Mouse (Mus musculus) mouse trophoblast stem cell (cell line): ENCODE results near the gene Atg2a.
"Not testable (repeated sequence)": the region's sequence is repeated elsewhere in the genome, so short reads cannot be mapped to it uniquely, and the experiment has no call there.

Experiments
- in situ Hi-C, 2 experiments: fragments of 300-500 bp; cut with MseI, MboI; formaldehyde crosslinking; loops; 2 replicates in 1 of 2; 3 replicates in 1 of 2; pipeline ENCODE4 v1.15.1; 2025

Gene Atg2a

DNA sequence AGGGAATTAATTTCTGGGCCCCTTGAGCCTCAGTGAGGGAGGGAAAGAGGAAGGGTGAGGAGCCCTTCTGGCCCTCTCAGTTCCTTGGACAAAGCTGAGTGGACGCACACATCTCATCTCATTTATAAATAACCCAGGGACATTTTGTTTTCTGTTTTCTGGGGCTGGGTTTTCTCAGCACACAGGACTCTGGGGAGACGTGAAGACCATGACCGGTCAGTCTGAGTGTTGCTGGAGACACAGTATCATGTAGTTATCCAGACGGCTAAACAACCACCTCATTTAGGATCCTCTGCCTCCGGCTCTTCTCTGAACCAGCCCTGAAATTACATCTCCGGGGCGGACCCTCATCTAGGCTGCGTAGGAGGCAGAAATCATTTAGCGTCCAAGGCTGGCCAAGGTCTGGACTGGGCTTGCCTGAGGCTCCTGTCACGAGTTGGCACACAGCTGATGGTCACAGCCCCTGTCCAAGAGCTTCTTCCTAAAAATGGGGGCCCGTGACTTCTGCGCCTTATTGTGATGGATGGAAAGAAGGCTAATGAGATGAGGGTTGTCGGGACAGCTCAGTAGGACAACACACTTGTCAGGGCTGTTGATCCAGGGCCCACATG is 32.6 kb downstream of the Atg2a start:
- in situ Hi-C loops = loop anchor here in 1 of 2 experiments (5.0 kb wide), 1 partner anchor 33 kb away; the partner anchor contains the start of gene Cdc42bpg

DNA sequence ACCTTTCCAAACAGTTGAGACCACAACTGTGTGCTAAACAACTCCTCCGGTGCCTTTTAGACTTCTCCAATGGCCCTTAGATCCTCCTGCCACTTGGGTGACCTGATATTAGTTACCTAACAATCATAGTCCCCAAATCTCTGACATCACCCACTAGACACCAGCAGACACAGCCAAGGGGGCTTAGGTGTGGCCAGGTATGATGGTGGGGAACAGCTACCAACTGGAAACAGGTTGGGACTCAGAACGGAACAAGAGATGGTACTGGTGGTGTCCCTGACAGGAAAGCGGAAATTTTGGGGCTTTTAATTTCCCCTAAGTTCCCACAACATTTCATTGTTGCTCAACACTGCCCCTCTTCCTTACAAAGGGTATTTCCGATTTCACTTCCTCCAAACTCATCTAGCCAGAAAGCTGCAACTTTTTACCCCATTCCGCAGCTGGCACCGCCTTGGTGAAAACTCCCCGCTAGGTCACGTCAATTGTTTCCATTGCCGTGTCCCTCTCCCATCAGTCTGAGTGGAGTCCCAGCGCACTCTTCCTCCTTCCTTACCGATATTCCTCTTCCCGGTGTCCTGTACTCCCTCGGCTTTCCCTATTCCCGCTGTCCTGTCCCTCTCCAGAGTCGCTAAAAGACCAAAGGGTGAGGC is 34.4 kb downstream of the Atg2a start:
- in situ Hi-C loops = no loop called here

DNA sequence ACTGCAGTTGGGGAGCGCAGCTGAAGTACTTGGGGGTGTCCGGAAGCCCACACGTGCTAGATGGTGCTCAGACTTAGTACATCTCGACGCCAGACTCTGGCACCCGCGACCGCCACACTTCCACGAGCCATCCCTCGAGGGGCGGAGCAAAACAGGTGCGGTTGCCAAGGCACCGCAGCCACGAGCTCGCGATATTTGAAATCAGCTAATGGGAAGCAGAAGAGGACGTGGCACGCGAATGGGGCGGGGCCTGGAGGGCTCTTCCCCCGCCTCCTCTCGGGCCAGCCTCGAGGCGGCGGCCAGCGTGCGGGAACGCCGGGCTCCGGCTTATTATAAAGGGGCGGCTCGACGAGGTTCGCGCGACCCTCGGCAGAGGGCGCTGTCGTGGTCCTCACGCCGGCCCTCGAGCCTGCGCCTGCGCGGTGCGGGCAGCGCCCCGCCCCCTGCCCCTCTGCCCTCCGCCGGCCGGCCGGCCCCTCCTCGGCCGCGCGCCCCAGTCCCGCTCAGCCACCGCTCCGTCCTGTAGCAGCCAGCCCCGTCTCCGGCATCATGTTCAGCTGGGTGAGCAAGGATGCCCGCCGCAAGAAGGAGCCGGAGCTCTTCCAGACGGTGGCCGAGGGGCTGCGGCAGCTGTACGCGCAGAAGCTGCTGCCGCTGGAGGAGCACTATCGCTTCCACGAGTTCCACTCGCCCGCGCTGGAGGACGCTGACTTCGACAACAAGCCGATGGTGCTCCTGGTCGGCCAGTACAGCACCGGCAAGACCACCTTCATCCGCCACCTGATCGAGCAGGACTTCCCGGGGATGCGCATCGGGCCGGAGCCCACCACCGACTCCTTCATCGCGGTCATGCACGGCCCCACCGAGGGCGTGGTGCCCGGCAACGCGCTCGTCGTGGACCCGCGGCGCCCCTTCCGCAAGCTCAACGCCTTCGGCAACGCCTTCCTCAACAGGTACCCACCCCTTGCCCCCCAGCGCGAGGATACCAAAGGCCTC is 35.3 kb downstream of the Atg2a start, which contains the start of gene Ehd1:
Gene Ehd1 (plus strand): TSS at position 300 of the 996 bp plus-strand sequence.
- in situ Hi-C loops = no loop called here

DNA sequence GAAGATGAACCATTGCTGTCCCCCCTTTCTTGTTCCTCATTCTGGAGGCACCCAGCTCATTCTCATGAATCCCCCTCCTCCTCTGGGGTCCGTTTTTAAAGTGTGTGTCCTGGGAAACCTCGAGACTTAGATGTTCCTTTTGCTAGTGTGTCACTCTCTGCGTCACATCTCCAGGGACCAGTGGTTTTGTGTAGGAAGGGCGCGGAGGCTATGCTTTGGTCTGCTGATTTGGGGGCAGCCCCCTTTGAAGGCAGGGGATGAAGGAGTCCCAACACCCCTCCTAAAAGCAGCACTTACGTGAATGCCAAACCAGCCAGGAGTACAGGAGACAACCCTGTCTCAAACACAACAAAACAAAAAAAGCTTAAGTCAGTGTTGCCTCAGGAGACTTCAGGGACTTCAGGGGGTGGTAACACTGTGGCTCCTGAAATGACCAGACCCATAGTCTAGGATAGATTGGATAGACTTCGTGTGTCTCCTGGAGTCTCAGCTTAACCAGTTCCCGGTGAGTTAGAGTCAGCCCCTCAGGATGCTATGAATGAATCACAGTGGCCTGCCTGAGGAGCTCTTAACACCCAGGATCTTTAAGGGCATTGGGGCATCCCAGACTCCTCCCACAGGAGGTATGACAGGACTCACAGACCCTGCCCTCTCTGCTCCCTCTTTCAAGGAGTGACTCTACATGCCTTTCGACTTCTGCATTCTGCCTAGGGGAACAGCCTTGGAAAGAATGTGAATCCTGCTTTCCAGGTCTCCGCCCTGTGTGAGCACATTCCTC is 36.4 kb downstream of the Atg2a start:
- in situ Hi-C loops = no loop called here

DNA sequence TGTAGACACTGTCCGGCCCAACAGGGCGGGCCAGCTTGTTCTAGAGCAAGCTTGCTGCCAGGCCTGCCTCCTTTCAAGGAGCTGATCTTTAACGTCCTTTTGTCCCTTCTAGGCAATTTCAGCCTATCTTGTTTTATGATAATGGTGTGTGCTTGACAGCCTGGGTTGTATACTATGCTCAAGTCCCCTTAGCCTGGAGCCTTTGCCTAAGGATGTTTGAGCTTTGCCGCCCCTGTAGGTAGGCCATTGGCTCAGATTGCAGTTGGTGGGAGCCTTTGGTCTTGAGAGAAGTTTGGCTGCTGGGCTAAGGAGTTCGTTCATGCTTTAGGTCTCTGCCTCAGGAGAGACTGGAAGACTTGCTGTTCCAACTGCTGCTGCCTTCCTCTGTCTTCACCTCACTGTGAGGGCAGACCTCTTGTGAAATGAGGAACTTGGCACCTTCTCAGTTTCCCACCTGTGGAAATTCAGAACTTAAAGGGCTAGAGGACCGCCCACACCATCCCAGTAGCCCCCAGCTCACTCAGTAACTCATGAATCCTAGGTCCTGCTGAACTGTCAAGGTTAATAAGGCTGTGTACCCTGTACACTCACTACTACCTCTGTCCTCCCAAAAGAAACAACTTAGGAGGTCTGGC is 37.1 kb downstream of the Atg2a start:
- in situ Hi-C loops = no loop called here

DNA sequence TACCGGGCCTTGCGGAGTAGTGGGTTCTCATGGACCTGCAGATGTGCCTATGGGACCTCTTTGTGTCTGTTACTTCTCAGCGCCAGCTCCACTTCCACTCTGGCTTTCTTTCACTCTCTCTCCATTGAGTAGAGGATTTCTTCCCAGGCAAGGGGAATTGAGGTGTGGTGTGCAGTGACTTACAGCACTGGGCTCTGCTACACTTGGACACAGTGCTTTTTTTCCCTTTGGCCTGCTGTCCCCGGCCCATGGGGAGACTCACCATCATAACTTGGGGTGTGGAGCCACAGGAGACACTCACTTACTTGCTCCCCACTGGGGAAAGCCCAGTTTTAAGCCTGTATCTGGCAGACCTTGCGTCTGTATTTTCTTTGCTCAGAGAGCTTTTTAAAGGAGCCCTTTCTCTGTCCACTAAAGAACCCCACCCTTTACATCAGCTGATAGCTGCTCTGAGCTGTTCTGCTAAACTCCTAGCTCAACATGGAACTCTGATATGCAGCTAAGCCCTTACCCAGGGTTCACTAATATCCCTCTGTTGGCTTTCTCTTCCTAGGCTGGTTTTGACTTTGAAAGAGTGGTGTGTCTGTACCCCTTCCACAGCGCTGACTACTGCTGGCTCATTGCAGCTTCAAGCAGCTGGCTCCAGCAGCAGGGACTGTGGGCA is 38.1 kb downstream of the Atg2a start:
- in situ Hi-C loops = no loop called here

DNA sequence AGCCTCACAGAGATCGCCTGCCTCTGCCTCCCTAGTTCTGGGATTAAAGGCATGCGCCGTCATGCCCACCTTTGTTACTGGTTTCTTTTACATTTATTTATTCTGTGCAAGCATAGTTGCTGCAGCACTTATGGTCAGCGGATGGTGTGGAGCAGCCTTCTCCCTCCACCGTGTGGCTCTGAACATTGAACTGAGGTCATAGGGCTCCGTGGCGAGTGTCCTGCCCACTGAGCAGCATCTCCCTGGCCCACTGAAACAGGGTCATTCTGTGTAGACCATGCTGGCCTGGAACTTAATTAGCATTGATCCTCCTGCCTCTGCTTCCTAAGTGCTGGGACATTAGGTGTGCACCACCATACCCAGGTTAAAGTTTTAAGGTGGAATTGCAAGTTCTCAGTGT is 39.1 kb downstream of the Atg2a start:
- in situ Hi-C loops = no loop called here

DNA sequence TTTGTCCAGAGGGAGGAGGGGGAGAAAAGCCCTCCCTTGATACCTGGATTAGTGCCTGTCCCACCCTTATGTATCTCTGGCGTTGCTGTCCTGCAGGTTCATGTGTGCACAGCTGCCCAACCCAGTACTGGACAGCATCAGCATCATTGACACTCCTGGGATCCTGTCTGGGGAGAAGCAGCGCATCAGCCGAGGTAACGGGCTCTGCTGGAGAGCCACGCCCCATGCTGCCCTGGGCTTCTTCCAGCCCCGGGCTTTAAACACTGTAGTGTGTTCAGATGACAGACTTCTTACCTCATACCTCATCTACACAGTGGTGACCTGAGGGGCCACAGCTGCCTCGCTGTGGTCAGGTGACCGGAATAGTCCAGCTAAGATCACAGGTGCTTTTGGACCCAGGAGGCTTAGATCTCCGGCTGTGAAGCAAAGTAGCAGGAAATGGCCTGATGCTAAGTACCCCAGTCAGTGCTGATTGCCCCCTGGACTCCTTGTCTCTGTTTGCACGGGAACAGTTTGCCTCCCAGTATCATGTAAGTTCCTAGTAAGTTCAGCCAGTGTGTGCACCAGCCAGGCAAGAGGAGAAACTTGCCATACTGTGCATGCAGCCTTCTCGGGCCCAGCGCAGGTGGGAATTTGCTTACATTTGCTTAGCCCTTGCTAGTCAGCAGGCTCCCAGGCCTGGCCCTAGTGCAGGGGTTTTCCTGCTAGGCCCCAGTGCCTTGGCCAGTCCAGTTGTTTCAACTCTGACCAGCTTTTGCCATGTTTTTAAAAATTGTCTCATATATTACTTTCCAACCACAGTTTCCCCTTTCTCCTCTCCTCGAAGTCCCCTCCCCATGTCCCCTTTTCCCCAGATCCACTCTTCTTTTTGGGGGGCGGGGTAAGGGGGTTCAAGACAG is 39.9 kb downstream of the Atg2a start:
- in situ Hi-C loops = no loop called here

DNA sequence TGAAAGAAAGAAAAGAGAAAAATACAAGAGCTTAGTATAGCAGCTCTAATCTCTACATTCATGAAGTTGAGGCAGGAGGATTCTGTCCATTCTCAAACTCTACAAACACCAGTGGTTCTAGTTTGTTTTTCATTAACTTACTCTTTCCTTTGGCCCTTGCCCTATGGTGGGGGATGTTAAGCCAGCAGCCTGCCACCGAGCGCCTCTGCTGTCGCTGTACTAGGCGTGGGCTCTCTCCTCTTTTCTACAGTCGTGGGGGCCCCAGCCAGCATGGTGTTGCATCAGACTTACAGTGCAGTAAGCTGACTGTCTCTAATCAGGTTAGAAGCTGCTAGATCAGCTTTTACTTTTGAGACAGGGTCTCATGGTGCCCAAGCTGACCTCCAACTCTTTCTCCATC is 41.5 kb downstream of the Atg2a start:
- in situ Hi-C loops = no loop called here

DNA sequence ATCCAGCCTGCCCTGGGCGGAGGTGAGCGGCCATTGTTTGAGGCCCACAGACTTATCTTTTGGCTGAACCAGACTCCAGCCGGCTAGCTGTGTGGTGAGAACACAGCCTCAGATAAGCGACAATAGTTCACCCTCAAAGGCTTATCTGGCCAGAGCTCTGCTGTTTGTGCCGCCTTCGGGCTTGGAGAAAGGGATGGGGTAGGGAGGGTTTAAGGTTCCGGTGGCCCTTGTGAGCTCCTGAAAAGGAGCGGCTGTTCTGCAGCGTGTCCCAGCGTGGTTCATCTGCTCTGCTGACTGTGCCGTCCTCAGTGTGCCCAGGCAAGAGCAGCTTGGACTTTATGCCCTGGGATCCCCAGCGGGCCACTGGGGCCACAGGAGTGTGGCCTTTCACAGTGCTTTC is 43.0 kb downstream of the Atg2a start:
- in situ Hi-C loops = no loop called here

DNA sequence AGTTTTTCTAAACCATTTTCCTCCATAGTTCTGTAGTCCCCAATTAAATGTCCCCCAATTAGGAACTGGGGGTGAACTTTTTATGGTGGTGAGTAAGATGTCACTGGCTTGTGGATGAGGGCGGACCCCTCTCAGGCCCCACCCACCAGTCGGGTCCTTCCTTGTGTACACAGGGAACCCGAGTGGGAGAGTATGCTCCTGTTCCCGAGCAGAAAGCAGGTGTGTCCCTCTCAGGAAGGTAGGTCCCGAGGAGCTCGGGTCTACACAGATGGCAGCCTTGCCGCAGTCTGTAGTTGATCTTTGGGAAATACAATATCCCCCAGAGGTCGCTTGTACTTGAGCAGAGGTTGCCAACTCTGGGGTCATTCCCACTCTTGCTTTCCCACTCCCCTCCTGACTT is 43.8 kb downstream of the Atg2a start:
- in situ Hi-C loops = no loop called here

DNA sequence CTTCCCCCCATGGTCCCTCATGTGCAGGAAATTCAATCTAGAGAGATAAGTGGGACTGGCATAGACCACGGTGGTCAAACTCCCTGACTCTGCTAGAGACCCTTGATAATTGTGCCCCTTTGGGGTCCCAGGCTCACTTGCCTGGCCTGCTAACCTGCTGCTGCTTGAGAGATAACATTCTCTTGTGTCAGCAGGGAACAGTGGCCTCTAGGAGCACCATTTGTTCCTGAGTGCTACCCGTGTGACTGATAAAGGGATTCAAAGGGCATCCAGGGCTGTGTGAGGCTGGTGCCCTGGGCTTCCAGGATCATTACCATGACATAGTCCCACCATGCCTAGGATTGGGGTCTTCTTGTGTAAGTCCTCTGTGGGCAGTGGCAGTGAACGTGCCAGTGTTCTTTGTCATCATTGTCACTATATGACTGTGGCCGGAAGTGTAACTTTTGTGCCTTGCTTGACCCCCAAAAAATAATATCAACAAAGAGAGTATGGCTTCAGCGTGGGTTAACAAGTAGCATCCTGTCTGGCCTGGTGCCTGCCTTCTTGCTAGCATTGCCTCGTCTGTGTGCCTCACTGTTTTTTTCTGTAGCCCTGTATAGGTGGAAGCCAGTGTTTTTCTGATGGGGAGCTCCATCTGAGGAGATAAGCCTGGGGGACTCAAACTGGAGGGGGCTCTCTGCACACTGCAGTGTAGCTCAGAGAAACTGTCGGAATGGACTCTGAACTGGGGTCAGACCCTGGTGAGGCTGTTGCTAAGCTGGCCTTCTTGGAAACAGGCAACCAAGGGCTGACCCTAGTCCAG is 44.4 kb downstream of the Atg2a start:
- in situ Hi-C loops = no loop called here

DNA sequence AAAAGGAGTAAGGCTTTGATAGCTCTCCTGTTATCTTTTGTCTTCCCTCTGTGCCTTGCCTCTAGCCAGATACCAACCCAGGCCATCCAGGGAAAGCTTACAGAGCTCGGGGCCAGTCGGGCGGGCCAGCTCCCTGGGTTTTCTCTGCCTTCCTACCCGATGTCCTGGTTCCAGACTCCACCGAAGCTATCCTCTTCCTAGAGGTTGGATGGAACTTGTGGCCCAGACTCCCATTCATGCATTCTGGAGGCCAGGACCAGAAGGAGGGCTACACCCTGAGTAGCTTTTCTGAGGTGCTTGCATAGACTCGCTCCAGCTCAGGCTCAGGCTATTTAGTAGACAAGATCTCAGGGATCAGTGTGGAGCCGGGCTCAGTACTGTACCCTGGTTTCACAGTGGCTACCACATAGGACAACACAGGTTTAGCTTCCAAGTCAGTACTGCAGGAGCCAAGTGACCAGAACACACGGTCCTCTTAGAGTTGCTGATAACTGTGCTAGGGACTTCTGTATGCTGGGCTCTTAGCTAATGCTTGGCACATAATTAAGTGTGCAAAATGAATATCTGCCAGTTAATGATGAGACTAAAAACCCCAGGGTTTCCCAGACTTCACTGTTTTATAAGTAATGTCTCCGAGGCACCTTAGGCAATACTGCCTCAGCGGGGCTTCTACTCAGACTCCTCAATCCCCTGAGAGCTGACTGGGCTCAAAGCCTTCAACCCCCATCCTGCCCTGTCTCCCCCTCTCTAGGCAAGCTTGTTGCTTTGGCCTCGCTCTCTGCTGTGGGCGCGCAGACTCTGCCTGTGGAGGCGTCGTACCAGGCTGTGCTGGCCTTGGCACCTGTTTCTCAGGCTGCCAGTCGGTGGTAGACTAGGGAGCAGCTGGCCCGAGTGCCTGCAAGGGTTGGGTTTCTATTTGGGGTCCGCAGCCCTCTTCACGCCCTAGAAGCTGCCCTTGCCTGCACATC is 45.2 kb downstream of the Atg2a start:
- in situ Hi-C loops = no loop called here

DNA sequence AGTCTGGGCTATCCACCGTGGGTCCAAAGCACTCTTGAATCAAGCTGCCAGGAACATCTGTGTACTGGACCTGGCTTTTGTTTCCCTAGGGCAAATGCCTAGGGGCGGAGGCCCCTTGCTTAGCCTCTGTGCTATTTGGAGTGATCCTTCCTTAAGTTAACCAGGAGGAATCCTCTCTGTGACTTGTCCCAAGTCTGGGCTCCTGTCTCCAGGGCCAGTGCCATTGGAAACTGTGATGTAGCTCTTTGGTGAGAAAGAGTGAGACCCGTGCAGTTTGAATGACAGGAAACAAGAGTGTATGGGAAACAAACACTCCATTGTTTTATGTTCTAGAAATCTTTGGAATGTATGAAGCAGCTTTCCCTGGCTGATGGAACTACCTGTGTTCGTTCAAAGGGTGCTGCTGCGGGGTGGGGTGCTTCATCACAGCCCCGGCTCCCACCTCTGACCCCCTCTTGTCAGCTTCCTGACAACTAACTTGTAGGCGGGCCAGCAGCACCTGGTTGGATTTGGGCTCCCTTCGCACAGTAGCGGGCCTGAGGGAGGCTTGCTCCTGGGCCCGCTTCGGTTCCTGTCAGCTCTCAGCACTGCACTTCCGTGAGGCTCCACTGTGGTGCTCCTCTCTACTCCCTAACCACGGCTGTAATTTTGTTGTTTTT is 46.9 kb downstream of the Atg2a start:
- in situ Hi-C loops = no loop called here

DNA sequence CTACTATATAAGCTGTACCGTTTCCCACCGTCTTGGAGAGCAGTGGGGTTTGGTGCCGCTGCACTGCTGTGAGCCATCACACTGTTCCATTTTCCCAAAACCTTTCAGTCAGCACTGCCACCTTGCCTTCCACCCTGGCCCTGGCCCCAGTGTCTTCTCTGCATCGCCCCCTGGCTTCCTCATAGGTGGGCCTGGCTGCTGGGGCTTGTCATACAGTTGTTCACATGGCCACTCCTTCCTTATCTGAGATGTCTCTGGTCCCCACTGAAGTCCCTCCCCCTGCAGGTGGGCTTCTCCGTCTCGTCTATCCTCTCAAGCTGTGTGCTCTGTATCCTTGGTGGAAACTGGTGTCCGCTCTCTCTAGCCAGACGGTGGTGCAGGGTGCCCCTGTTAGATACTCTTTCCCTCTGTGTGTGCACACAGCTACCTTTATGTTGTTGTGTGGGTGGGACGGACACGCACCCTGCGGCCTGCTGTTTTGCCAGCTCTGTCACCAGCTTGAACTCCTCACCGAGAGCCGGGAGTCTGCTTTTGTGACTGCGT is 48.3 kb downstream of the Atg2a start:
- in situ Hi-C loops = no loop called here

DNA sequence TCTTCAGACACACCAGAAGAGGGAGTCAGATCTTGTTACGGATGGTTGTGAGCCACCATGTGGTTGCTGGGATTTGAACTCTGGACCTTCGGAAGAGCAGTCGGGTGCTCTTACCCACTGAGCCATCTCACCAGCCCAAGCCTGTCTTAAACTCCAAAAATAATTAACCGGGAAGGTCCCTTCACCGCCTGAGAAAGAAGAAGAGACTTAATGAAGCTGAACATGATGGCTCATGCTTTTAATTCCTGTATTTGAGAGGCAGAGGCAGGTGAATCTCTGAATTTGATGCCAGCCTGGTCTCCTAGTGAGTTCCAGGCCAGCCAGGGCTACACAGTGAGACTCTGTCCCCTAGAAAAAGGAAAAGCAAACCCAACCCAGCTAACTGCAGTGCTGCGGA is 49.2 kb downstream of the Atg2a start:
- in situ Hi-C loops = not testable (repeated sequence)
